Mouse (Mus musculus) layer of hippocampus, postnatal 14 days (tissue): ENCODE results near the gene Gphb5. TPM values are rescaled to one million over a fixed set of nuclear protein-coding genes. Genes with fewer than 3 reads are reported as not detected.

Source experiments
- DNase-seq, 2 experiments: peaks; one replicate each; pipeline ENCODE4 v3.0.0; 2021 to 2022; ENCODE audit warnings: low spot score in 2 of 2, mixed read lengths in 1 of 2
- total RNA-seq, 2 experiments: library from RNA; stranded (reverse); gene quantifications; 2 replicates each; pipeline ENCODE4 v1.2.3; 2021

Gphb5 gene
- total RNA-seq, 2 experiments from 2014 or later, result not detected

DNA sequence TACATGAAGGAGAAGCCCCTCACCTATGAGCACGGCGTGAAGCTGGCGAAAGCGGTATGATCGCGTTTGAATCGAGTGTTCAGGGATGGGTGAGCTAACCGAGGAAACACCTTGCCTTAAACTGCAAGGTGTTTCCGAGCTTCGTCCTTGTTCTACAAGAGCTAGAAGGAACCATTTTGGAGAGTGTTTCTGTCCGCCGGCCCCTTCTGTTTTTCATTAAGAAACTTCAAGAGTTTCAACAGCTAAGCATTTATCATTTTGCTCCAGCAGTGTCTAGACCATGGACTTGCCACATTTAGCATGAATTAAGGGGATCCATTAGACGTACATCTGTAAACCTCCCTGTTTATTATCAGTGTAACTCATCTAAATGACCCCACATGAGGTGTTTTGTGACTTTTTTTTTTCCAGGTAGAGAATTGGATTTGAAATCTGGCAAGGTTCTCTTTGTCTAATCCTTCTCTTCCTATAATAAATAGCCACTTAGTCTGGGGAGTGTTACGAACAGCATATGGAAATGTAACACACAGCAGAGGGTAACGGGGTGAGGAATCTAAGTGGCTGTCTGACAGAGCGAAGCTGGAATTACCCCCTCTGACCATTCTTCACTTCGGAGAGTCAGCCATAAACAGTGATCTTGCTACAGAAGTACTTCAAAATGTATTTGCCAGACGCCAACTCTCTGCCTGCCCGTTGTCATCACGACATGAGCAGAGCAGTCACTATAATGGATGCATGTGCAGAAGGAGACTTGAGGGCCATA is 22.4 kb downstream of the Gphb5 start:
- DNase-seq, result no peak

DNA sequence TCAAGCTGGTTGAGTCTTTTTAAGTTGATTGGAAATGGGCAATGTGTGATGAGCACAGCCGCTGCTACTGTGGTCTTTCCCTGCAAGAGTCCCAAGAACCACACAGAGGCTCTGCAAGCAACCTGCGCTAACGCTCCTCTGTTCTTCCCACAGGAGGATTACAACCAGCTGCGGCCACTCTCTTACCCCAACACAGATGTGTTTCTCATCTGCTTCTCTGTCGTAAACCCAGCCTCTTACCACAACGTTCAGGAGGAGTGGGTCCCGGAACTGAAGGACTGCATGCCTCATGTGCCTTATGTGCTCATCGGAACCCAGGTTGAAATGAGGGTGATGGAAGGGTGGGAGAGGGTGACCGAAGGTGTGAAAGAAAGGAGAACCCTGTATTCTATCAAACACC is 25.1 kb downstream of the Gphb5 start:
- DNase-seq, result no peak

DNA sequence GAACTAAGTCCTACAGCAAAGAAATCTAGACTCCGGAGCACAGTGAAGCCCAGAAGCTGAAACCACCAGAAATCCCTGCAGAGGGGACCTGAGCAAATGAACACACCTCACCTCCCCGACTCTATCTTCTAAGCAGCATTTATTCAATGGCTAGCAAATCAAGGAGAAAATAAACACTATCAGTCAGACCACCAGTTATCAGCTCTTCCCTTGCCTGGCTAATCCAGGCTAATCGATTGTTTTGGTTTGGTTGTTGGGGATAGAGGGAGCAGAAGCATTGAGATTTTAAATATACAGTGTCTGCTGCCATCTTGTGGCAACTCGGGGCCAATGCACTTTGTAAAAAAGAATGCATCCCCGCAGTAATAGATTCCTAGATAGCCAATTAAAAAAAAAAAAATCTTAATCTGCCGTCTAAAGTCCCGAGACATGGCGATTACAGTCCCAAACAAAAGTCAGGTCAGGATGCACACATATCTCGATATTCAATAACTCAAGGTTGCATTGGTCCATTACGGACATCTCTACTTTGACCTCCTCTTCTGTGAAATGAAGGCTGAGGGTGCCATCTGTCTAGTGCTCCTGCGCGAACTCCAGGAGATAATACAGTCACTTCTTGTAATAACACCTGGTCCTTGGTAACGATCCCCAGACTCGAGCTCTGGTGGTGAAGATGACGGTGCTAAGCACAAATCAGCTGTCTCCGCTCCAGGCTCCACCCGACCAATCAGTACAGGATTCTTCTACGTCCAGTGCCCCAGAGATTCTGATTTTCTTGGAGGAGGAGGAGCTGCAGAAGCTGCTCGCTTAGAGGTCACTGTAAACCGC is 27.1 kb downstream of the Gphb5 start:
- DNase-seq, result peak; percentile 68 to 71

DNA sequence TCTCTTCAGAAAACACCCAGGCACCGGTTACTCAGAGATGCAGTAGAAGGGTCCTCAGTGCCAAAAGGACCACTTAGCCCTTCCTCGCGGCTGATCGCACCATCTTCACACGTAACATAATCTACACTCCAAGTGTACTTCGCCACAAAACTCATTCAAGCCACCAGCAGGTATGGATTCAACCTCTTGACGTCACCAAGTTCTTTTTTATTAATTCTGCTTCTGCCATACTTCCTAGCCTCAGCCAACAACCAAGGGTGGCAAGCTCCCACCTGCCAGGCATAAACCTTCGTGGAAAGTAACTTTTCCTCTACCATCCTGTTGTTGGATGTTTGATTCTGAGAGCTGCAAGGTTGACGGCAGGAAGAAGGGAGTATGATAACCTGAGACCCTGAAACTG is 28.1 kb downstream of the Gphb5 start:
- DNase-seq, result no peak

DNA sequence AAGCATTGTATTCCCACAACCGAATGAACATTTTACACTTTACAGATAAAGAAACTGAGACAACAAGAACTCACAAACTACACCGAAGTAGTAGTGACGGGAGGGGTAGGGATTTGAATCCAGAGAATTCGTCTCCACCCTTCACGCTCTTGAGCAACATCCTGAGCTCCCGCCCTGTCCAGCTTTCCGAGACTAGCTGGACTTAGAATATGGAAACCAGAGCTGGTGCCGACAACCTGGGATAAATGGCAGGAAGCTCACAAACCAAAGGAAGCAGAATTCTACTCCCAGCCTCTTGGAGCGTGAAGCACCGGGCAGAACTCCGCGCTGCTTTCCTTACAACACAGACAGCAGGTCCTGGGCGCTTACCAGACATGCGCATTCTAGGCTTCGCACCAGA is 28.7 kb downstream of the Gphb5 start:
- no peak for DNase-seq

DNA sequence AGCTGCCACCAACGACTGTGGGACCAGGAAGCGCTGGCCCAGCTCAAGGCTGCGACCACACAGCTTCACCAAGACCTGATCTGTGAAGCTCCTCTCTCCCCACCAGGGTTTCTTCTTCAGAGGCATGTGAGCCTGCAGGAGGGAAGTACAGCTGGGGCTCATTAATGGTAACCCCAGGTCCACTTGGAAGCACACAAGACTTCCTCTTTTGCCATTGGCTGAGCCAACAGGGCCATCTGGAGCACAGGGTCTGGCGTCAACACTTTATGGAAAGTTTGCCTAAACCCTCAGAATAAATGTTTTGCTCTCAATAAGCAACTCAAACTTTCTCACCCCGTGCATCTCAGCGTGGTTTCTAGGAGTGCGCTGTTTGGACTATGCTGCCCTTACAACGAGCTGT is 29.4 kb downstream of the Gphb5 start:
- no peak for DNase-seq

DNA sequence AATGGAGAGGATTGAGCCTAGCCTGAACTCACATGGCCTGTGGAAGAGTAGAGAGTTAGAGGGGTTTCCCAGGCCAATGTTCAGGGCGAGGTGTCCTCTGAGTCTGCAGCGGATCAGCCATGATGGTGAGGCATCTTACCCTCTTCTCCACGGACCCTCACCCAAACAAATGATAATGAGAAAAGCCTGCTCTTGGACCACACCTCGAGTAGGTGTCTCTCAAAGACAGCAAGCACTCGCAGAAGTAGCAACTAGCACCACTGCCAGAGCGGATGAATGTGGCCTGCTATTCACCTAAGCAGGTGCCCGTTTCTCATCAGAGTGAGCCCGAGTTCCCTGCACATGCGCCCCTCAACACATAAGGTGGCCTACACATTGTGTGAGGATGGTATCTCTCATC is 29.9 kb downstream of the Gphb5 start:
- no peak for DNase-seq

DNA sequence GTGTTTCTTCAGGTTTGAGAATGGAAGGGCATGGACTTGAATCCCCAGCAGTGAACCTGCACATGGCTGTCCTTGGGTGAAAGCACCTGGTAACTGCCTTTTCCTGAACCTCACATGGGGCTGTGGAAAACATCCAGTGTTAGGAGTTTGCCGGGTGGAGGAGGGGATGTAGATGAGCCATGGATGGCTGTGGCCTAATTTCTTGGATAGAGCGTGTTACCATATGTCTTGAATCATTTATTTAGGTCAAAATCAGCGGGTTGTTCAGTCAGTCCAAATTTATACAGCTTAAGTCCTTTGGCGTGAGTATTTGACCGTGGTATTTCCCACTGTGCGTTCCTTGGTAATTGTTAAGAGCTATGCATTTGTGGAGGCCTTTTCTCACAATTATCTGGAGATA is 40.5 kb downstream of the Gphb5 start:
- DNase-seq, result no peak

DNA sequence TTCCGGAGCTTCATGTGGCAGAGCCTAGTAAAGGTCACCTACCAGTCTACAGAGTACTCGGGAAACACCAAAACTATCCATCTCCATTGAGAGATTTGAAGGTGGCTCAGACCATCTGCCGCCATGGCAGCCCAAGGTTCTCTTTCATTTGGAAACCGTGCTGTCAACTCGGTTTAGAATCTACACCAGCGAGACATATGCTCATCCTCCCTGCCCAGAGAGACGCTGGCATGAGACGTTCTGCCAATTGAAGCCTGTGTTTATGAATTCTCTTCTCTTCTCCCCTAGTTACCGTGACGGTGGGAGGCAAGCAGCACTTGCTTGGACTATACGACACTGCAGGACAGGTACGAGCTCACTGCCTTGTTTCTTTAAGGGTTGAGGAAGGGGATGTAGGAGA is 41.5 kb downstream of the Gphb5 start:
- peak in 1 of 2 experiments; percentile 44 for DNase-seq

DNA sequence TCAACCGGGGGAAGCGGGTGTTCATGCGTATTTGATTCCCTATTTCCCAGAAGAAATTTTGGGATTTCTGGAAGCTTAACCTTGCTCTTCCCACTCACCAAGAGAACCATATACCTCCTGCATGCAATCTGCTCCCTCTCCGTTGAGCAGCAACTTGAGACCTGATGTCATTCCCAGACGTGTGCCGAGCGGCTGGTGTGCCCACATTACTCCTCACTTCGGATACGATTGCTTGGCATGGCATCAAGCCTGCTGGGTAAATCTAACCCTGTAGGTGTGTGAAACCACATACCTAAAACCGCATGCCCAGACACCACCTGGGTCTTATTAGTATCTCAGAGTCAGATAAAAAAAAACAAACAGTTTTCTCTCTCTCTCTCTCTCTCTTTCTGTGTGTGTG is 42.1 kb downstream of the Gphb5 start:
- DNase-seq, result no peak

DNA sequence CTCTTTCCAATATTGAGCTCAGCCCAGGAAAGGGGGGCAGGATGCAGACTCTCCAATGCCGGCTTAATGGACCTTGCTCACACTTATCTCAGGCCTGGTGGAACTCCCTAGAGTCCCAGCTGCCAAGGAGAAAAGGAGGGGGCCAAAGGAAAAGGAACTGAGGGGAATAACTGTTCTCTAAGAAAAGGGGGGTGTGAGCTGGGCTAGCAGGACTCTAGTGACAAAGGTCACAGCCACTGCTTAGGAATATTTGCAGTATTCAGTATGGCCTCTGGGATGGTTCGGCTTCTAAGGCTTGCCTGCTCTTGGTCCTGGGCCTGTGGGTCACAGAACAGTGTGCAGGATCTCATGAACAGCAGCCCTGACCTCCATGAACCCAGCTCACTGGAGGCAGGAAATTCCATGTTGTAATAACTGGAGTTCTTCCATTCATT is 47.1 kb downstream of the Gphb5 start:
- DNase-seq, result no peak

DNA sequence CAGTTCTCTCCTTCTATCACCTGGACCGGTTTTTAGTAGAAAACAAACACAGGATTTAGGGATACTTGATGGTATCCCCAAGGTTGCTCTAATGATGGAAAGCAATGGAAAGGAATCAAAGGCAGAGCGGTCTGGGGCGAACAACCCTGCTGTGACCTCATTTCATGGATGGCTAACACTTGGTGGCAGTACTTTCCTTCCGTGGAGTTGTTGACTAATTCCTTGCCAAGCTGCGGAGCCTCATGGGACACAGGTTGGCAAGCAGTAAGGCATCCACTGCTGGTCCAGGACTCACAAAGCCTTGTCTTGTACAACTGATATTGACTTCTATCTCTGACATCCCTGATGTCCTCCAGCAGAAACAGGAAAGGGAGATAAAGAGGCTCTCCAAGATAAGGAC is 48.1 kb downstream of the Gphb5 start:
- DNase-seq, result no peak

DNA sequence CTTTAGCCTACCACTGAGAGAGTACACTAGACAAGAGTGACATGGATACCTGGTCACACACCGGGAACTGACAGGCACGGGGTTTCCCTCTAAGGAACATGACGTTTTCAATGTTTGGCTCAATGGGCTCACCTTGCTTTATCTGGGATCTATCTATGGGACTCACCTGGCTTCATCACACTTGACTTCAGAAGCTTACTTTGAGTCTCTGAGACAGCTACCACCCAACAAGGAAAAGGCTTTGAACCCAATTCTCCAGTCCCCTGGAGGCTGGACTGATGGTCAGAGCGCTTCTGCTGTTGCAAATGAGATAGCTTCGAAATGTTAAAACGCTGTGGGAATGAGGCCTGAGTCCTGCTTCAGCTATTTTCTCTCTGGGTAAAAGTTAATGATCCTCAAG is 49.2 kb downstream of the Gphb5 start:
- DNase-seq, result no peak

DNA sequence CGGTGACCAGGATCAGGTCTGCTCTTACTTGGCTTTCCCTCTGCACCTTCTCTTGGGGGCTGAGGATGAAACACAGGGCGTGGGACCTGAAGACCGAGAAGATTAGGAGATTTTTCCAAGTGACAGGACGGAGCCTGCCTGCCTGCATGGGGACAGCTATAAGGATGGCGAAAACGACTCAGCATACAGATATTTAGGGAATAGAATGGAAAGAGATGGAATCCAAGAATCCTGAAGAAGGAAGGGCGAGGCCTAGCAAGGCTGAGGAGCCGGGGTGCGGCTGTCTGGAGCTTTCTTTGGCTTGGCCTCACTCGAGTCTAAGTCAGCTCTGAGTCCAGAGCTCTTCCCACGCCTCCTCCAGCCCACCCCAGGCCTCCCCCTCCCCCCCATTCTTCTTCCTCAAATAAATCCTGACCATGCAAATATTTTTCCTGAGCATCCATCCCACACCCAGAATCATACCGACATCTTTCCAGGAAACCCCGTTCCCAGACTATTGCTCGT is 50.9 kb downstream of the Gphb5 start:
- no peak for DNase-seq

DNA sequence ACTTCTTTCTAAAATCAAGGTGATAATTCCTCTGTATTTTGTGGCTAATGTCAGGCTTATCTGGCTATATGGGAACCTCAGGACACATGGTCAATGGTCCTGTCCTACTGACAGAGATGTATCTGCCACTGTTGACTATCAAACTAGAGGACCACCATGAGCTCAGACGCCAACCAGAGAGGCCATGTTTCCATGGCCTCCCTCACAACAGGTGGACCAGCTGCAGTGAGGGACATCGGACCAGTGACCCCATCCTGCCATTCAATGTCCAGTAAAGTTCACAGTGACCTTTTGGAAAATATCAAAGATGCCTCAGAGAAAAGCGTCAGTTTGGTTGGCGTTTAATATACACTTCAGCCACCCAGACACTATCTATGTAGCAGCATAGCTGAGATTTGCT is 52.2 kb downstream of the Gphb5 start:
- DNase-seq, result no peak

DNA sequence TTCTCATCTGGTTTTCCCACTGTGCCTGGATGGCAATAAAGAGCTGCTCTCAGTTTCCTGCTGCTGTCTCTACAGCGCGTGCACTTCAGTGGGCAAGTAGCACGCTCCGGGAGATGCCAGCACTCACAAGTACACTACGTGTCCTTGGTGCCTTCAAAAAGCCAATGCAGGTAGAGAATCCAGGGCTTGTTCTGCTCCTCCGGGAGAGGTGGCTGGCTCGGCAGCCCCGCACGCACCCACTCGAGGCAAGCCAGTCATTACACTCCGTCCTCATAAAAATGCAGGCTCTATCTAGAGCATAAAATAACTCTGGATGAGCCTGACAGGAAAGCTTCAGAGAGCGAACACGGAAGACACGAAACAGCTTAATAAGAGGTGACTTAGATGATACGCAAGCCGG is 54.1 kb downstream of the Gphb5 start:
- no peak for DNase-seq

Other genes with a start within 250 kb of the Gphb5 start
- gene Kcnh5, start 239.4 kb downstream of the Gphb5 start, total RNA-seq, result 1 to 10 TPM; 6.3 to 8.8 TPM
- gene Rhoj, start 108.5 kb downstream of the Gphb5 start, total RNA-seq, result 1 to 10 TPM; 6.1 to 6.4 TPM
- 10 to 100 TPM; 79.3 to 81.5 TPM for gene Ppp2r5e, start 179.5 kb upstream of the Gphb5 start, total RNA-seq